Mouse (Mus musculus): ENCODE data around the gene Psmg1.

The Psmg1 gene

GRCm38 (mm10) chr16:95958080-95958479, 32.7 kb downstream of the Psmg1 start:
- no peak for DNase-seq (ENCODE audit: low read depth, low spot score)

- peak; percentile 41 for DNase-seq (ENCODE audit: low read depth, low spot score)
Observed at GRCm38 (mm10) chr16:95956618-95957017, 34.1 kb downstream of the Psmg1 start.

- peak; percentile 56 for DNase-seq (ENCODE audit: low read depth, low spot score)
Observed at GRCm38 (mm10) chr16:95955716-95956346, 34.9 kb downstream of the Psmg1 start.

- no peak for DNase-seq (ENCODE audit: low read depth, low spot score)
Observed at GRCm38 (mm10) chr16:95954341-95954740, 36.4 kb downstream of the Psmg1 start.

- no peak for DNase-seq (ENCODE audit: low read depth, low spot score)
Observed at GRCm38 (mm10) chr16:95953159-95953650, 37.6 kb downstream of the Psmg1 start.

GRCm38 (mm10) chr16:95951471-95951870, 39.3 kb downstream of the Psmg1 start:
- DNase-seq (ENCODE audit: low read depth, low spot score), result no peak

GRCm38 (mm10) chr16:95945389-95946311, 45.1 kb downstream of the Psmg1 start:
- DNase-seq (ENCODE audit: low read depth, low spot score), result peak; percentile 72

- DNase-seq (ENCODE audit: low read depth, low spot score), result no peak
Observed at GRCm38 (mm10) chr16:95943186-95943585, 47.6 kb downstream of the Psmg1 start.

- no peak for DNase-seq (ENCODE audit: low read depth, low spot score)
Observed at GRCm38 (mm10) chr16:95941575-95941974, 49.2 kb downstream of the Psmg1 start.

- no peak for DNase-seq (ENCODE audit: low read depth, low spot score)
Observed at GRCm38 (mm10) chr16:95935495-95935961, 55.2 kb downstream of the Psmg1 start.

GRCm38 (mm10) chr16:95932860-95933259, 57.9 kb downstream of the Psmg1 start:
- DNase-seq (ENCODE audit: low read depth, low spot score), result no peak

GRCm38 (mm10) chr16:95931509-95931908, 59.3 kb downstream of the Psmg1 start:
- peak; percentile 30 for DNase-seq (ENCODE audit: low read depth, low spot score)
